Mouse (Mus musculus) mature B cell (primary cell): ENCODE measurements around the gene Grk5.
"Not testable (repeated sequence)": the region's sequence is repeated elsewhere in the genome, so short reads cannot be mapped to it uniquely, and the experiment has no call there.

Experiments used
- in situ Hi-C: fragments of 300-500 bp; cut with MboI; formaldehyde crosslinking; loops from 2 replicates; pipeline ENCODE4 v1.14.3; 2019

Gene Grk5

DNA sequence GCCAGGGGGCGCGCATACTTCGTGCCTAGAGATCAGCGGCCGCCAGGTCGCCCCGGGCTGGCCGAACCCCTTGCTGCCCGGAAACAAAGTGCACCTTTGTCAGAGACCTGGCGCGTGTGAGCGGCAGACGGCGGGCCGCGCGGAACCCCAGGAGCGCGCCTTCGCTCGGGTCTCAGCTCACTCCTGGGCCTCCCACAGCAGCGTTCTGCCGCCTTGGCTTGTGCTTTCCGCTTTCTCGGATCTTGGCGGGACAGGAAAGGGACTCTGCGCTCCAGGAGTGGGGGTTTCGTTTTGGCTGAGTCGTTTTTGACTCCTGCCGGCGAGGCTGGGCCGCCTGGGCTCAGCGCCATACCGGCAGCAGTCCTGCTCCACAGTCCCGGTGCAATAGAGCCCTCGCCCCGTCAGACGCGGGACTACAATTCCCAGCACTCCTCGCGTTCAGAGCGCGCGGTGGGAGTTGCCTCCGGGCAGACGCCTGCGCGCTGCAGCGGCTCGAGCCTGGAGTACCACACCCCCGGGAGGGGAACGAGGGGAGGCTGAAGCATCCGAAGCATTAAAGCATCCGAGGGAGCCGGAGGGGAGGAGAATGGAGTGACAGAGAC lies at the start of gene Grk5:
Grk5 (plus strand) TSS at position 36 of the 602 bp plus-strand sequence.
- in situ Hi-C loops = loop anchor here (5.0 kb wide), 1 partner anchor 197 kb away; no protein-coding TSS in a partner anchor

DNA sequence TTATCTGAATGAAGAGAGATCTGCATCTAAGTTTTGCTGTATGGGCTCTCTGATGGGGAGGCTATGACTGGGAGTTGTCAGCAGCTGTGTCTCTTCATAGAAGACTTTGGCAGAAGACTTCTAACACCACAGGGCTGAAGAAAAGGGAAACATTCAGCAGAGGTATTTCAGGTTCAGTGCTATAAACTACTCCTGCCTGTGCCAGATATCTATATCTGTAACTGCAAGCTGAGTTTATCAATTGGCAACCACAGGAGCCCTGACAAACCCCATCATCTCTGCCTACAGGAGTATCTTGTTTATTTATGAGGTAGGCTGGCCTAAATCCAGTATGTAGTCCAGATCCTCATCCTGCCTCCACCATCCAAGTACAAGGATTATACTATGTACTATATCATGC lies 46.2 kb upstream of the Grk5 start:
- in situ Hi-C loops = no loop called here

DNA sequence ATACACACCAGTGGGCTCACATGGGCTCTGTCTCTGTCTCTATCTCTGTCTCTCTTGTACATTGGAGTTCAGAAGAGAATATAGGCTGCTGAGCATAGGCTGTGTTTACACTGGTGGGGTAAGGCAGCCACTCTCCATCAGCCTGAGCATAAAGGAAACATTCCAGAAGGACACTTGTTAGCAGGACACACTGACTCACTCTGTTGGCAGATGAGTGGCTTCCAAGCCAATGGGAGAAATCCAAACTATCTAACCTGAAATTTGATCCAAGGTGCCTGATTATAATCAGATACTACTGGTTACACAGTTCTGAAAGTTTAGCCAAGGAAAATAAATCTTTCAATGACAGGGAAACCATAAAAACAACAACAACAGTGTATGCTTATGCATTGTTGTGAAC lies 43.8 kb upstream of the Grk5 start:
- in situ Hi-C loops = no loop called here

DNA sequence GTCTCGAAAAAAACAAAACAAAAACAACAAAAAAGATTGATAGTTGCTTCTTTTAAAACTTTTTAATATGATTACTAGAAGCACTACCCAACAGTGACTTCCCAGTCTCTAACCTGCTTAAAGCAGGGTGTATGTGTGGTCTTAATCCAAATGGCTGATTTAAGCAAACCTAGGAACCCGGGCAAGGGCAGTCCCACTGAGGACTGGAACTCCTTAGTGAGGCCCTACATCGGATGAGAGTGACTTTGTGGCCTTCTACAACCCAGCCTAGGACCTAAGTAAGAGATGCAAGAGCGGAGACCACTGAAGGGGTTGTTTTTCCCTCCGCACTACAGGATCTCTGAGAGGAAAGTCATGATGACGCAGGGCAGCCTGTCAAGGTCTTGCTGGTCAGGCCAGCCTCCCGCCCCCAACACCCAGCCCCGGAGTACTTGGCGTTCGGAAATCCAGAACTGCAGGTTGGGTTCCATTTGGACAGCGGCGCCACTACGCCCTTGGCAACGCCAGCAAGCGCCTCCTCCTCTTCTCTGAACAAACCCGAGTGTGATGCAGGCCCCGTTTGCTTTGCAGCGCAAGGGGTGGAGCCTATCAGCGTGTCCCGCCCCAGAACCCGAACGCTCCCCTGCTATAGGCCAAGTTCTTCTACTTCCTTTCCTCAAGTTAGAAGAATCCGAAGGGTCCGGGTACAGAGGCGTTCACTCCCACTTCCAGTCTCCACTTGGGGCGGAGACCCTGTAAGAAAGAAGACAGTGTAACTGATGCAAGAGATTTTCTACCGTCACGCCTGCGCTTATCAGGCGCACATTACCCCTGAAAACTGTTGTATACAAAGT lies 28.5 kb upstream of the Grk5 start, which contains the start of gene Sfxn4:
Sfxn4 (minus strand) TSS at position 612 of the 833 bp plus-strand sequence.
- in situ Hi-C loops = no loop called here

DNA sequence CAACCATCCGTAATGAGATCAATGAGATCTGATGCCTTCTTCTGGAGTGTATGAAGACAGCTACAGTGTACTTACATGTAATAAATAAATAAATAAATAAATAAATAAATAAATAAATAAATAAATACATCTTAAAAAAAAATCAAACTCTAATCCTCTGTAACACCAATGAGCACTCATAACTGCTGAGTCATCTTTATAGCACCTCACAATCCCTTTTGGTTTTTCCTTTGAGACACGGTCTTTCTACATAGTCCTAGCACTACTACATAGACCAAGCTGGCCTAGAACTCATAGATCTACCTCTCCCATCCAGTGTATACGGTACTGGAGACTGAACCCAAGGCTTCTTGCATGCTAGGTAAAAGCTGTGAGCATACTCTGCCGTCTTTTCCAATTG lies 23.4 kb upstream of the Grk5 start:
- in situ Hi-C loops = not testable (repeated sequence)

DNA sequence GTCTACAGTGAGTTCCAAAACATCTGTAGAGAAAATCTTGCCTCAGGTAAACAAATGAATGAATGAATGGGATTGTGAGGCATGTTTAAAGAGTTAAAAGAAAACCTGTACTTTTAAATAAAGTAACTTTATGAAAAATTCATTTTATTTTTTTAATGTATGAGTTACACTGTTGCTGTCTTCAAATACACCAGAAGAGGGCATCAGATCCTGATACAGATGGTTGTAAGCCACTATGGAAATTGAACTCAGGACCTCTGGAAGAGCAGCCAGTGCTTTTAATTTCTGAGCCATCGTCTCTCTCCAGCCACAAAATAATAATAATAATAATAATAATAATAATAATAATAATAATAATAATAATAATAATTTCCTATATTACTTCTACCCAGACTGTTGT lies 19.1 kb upstream of the Grk5 start:
- in situ Hi-C loops = no loop called here

DNA sequence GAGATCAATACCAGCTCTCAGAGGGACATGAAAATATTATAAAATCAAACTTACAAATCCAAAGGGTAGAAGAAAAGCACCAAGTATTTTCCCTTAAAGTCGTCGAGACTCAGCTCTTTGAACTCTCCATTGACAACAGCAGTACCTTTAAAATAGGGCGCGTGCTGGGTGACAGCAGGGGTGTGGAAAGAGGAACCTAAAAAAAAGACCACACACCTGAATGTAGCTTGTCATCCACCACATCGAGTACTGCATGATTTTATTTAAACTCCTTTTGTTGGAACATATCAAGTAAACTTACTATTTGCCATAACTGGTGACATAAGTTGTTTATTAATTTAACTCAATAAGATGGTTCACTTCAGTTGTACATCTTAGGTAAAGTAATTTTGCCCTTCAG lies 18.2 kb upstream of the Grk5 start:
- in situ Hi-C loops = no loop called here

DNA sequence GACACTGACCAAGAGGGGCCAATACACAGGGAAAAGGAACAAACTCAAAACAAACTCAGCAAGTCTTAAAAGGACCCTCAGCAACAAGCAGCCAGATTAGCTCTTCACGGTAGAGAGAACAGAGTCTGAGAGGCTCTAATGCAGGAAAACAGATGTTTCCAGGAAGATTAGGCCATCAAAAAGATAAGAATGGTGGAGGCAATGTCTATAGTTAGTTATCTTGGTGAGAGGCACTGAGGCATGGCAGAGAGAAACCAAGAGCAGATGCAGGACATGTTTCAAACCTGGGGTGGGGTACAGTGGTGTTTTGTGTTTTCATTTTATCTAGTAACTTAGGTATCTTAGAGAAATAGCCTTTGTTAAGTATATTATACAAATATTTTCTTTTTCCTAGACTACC lies 17.3 kb upstream of the Grk5 start:
- in situ Hi-C loops = no loop called here

DNA sequence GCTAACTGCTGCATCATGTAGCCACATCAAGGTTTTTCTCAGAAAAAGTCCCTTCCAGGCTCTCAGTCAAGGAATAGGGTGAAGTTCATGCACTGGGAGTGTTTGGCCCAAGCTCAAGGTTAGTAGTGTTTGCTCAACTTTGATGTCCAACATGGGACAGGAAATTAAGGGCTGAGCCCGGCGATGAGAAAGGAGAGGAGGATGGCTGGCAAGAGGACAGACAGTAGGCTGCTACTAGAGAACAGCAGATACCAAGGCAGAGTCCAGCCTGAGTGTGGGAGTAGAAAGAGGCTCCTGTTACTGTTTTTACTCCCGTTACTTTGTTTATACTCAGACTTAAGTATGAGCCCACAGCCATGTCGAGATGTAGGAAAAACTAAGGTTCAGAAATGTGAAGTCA lies 16.0 kb upstream of the Grk5 start:
- in situ Hi-C loops = no loop called here

DNA sequence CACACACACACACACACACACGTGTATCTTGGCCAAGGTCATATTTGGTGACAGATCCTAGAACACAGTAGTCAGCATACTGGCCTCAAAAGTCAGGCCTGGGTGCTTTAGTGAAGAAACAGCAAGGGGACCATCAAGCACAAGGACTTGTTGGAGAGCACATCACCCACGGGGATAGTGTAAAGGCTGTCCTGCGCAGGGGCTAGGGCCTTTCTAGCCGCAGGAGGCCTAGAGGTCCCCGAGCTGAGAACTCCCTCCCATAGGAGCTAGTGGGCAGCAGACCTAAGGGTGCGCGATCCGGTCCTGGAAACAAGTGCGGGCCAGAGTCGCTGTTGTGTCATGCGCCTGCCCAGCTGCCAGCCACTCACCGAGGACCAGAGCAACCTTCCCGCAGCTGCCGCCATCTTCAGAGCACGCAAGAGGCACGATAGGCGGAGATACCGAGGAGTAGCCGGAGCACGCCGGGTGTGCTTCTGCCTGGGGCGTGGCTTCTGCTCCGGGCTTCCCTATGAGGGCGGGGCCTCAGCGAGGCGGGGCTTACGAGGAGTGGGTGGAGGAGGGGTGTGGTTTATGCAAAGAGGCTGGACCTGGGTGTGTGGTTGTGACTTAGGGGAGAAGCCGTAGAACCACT lies 15.4 kb upstream of the Grk5 start, which contains the start of gene Prdx3:
Prdx3 (minus strand) TSS at position 493 of the 631 bp plus-strand sequence.
- in situ Hi-C loops = no loop called here

DNA sequence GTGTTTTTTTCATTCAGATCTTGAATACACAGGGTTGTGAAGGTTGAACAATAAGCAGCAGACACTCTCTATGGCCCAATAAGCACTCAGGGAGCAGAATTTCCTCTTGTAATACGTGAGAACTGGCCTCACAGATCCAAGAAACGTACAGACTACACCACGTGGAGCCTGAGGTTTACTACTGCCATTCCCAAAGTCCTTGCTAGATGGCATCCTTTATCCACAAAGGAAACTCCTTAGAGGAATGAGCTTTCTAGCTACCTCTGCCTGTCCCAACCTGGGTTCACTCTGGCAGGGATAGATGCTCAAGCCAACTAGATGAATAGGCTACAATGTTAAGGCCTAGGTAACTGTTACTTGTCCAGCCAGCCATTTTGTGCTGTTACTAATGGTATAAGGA lies 6.4 kb upstream of the Grk5 start:
- in situ Hi-C loops = no loop called here

DNA sequence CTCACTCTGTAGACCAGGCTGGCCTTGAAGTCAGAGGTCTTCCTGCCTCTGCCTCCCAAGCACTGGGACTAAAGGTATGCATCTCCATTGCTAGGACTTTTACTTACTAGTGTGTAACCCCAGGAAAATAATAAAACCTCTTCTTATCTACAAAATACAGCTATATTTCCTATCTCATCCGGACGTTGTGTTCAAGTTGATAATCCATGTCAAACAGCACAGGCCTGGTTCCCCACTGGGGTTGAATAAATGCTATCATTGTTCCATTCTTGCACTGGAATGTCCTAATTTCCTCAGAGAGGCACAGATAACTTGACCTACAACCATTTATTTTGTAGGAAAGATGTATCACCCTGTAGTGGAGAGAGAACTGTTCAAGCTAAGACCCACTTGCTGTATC lies 1.9 kb upstream of the Grk5 start:
- in situ Hi-C loops = loop anchor here (5.0 kb wide), 1 partner anchor 200 kb away; no protein-coding TSS in a partner anchor

DNA sequence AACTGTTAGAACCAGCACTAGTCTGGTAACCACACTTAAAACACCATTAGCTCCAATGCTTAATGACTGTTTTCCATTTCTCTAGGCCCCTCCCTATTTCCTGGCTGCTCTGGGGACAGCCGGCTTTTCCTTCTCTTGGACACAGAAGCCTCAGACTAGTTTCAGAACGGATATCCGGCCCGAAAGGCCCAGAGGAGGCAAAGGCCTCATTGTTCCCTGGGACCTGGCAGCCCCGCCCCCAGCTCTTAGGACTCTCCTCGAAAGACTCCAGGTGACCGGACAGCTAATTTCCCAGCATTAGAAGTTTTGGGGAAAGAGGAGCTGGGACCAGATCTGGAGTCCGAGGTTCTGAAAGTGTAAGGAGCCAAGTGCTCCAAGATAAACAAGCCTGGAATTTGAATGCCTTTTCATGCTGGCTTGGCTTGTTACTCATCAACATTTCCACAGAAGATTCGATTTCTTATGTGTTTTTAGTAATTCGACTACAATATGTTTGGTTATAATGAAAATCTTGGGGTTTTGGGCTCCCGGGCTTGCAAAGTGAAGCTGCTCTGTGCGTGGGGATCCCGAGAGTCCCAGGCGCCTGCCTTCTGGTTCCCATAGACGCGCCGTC lies 342 bp upstream of the Grk5 start:
- in situ Hi-C loops = loop anchor here (5.0 kb wide), 1 partner anchor 198 kb away; no protein-coding TSS in a partner anchor

DNA sequence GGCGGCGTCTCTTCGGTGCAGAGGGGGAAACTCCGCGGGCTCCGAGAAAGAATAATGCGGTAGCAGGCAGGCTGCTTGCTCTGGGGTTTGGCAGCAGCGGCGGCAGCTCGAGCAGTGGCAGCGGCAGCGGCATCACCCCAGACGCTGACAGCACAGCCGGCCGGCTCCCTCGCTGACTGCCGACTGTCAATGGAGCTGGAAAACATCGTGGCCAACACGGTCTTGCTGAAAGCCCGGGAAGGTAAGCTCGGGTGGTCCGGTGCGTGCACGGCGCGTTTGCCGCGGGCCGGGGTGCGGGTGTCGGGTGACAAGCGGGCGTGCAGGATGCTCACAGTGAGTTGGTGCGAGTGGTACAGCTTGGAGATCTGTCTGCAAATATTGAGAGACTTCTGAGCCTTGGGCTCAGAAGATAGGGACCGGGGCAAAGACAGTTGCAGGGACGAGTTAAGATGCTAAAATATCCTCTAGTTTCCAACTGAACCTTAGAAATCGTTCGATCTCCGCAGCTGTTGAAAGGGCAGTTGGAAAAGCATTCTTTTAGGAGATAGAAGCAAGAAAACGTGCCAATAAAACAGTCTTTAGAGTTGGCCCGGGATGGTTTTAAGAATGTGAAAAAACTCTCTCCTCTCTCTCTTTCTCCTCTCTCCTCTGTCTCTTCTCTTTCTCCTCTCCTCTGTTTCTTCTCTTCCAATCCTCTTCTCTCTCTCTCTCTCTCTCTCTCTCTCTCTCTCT lies 1.0 kb downstream of the Grk5 start:
- in situ Hi-C loops = no loop called here

DNA sequence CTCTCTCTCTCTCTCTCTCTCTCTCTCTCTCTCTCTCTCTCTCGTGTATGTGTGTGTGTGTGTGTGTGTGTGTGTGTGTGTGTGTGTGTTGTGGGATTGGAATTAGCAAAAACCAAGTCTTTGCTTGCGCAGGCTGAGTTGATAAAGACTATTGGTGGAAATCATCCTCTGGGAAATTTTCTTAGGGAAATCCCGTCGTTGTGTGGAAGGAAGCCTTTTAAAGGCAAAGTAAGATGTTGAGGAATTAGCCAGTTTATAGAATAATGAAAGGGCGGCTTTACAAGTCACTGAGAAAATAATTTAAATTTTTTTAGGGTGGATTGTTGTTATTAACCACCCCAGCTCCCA lies 1.5 kb downstream of the Grk5 start:
- in situ Hi-C loops = no loop called here

DNA sequence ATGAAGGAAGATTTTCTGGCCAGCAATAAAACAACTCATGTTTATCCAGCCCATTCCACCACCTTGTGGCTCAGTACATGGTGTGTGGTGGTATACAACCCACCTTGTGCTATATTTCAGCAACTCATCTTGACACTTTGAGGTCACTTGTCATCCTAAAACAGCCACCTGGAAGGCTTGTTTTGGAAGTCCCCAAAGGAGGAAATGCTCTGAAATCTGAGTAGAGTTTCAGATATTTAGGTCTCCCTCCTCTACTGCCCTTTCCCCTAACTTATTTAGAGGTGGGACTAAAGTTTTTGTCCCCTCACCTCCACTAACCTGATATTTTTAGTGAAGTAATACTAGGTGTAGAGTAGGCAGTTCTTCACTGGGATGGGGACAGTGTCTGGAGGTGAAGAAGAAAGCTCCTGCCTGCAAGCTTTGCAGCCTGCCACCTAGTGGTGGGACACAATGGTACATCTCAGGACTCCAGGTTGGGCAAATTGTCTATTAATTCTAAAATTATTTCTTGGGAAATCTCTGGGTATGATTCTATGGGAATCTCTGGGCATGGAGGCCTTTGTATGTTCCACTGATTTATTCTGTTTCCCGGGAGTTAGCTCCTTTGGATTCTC lies 2.5 kb downstream of the Grk5 start:
- in situ Hi-C loops = no loop called here

DNA sequence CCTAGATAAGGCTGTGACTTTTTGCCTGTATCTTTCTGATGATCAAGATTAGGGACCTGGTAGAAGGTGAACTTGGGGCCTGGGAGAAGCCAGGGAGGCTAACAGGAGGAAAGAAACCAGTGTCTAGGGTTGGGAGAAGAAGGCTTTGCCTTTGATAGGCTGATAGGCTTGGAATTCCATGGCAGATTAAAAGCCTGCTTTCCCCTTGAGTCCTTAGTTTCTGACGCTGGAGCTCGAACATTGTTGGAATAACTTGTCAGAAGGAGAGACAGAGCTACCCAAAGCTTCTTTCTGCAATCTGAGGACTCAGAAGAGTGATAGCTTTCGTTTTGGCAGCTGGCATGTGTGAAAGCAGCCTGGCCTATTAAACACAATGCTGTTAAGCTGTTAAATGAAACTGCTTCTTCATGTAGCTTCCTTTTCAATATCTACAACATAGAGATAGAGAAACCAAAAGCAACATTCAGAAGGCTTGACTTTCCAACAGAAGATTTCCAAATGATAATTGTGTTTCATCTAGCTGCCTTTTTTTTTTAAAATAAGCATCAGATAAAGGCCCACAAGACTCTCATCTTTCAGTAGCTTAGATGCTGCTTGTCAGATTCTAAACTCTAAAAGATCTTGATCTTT lies 5.8 kb downstream of the Grk5 start:
- in situ Hi-C loops = no loop called here

DNA sequence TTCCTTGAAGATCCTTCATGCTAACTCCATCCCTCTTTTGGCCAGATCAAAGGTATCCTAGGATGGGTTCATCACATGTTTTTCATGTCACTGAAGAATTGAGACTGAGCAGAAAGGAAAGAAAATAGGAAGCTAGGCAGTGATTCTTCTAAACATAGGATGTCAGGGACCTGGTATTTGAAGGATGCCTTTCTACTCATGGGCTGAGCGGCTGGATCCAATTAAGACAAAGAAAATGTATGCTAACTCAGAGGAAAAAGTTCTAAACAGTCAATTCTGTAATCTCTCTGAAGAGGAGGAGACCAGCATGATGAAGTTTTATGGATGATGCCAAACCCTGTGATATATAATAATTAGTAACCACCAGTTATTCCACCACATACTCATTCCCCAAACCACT lies 13.6 kb downstream of the Grk5 start:
- in situ Hi-C loops = no loop called here

DNA sequence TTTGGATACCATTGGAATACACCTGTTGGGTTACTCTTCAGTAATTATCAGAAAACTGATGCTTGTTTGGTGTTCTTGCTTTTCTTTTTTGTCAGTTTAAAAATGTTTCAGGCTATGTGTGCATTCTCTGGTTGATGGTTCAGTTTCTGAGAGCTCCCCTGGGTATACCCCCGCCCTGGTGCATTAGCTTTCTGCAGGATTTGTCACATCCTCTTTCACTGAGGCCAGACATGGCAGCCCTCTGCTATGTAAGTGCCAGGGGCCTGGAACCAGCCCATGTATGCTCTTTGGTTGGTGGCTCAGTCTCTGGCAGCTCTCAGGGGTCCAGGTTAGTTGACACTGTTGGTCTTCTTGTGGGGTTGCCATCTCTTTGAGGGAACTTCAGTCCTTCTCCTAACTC lies 14.4 kb downstream of the Grk5 start:
- in situ Hi-C loops = no loop called here

DNA sequence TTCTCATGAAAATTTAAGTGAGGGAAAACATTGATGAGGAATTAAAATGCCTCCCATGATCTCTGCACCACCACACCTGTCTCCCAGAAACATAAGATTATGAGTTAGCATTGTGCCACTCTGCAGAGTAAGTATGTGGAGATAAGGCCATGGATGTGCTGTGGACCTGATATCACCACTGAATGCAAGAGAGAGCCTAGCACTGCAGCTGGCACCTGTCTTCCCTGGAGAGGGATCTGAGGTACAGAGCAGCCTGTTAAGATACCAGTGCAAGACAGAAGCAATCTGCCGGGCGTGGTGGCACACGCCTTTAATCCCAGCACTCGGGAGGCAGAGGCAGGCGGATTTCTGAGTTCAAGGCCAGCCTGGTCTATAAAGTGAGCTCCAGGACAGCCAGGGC lies 15.9 kb downstream of the Grk5 start:
- in situ Hi-C loops = no loop called here

DNA sequence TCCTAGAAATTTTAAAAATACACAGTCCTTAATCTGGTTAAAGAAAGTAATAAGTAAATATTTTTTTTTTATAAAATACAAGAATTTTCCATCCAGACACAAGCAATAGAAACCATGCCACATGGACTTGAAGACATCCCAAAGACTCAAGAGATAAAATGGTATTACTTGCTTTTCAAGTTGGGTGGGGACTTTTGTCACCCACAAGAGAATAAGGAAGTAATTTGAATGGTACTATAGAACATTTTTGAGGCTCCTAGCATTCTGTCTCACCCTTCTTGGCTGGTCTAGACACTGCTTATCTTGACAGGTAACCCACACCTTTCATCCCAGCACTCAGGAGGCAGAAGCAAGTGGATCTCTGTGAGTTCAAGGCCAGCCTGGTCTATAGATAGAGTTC lies 20.8 kb downstream of the Grk5 start:
- in situ Hi-C loops = no loop called here
